ENCODE assay signal across 9 mouse cellular contexts in the genomic region with DNA sequence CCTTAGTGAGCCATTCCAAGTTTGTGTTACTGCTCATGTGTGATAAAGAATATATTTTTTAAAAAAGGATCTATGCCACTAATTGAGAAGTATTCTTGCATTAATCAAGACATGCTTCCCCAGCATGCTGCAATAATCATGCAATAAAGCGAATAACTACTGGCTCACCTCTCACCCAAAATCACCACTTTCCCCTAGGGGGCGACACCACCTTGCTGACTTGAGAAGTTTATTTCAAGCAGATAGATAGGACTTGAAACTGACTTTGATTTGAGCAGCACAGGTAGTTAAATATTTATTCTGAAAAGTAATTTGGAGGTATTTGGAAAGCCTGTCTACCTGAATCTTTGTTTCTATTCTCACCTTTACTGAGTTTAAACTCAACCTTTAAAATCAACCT.
A peak's percentile ranks its signal among the peaks of the same experiment; 100 is the strongest.
DNase-seq lines count a peak whose midpoint lies in the region; ATAC-seq and TF ChIP-seq lines count a peak whose summit lies in the region.
"Had no signal": no experiment of that assay in that cellular context is flagged by ENCODE, and none has a peak within 500 bp of the region (broad histone marks: within the 10 kb centered on the region; RNA-seq: fewer than 3 reads in every experiment).

No protein-coding gene starts in this region.

- 47% methylated on average over 2 of the region's 2 CpGs for WGBS in lung, adult 2 months
- WGBS in hindbrain, embryonic 16.5 days, result 50% methylated on average over 2 of the region's 2 CpGs

- H3K4me3 ChIP-seq in cortical plate, adult 2 months (ENCODE audit: insufficient read depth, low read length), result no peak overlapping the region
- no peak overlapping the region for H3K4me3 ChIP-seq in lung, adult 2 months (replicated peaks; ENCODE audit: extremely low read depth, low read depth, low read length)
- H3K4me3 ChIP-seq in hindbrain, embryonic 16.5 days (ENCODE audit: low read length), result no peak overlapping the region

- peak; percentile 55 for TF ChIP-seq CTCF in cortical plate, adult 2 months (IDR thresholded peaks at IDR 0.05; ENCODE audit: extremely low read depth, insufficient read depth, low read length)
- TF ChIP-seq CTCF in lung, adult 2 months (IDR thresholded peaks at IDR 0.05; ENCODE audit: insufficient read depth, low read length), result no peak

- no peak overlapping the region for H3K9ac ChIP-seq in hindbrain, embryonic 16.5 days (ENCODE audit: low read depth, low read length)

- intact Hi-C loops in left cerebral cortex, postnatal 4 days (cut with DNase I), result no loop called here

- H3K4me1 ChIP-seq in cortical plate, adult 2 months (ENCODE audit: control insufficient read depth, insufficient read depth, low read length), result no peaks in the 10 kb centered on the region
- no peaks in the 10 kb centered on the region for H3K4me1 ChIP-seq in lung, adult 2 months (ENCODE audit: control insufficient read depth, insufficient read depth, low read length)
- H3K4me1 ChIP-seq in hindbrain, embryonic 16.5 days (ENCODE audit: control insufficient read depth, insufficient read depth, low read depth, low read length), result no peaks in the 10 kb centered on the region

- no peaks in the 10 kb centered on the region for H3K27me3 ChIP-seq in hindbrain, embryonic 16.5 days (replicated peaks; ENCODE audit: control insufficient read depth, insufficient read depth, low read length)

- no peaks in the 10 kb centered on the region for H3K9me3 ChIP-seq in hindbrain, embryonic 16.5 days (ENCODE audit: control insufficient read depth, low read length)

- peak; percentile 62 for DNase-seq in heart, adult 11 months
- DNase-seq in heart, adult 9 months (ENCODE audit: low spot score in 2 of 2), result no peak
- DNase-seq in ovary, adult 18-20 months (ENCODE audit: low spot score), result peak; percentile 13
- no peak for DNase-seq in ovary, postnatal 10 days (ENCODE audit: low spot score)
- peak; percentile 41 for DNase-seq in left cerebral cortex, postnatal 4 days
- DNase-seq in lung, adult 2 months, result no peak

- no peak for ATAC-seq in hindbrain, embryonic 16.5 days

- TF ChIP-seq POLR2A in cortical plate, adult 2 months (IDR thresholded peaks at IDR 0.05; ENCODE audit: extremely low read depth, insufficient read depth, low read length), result no peak
- TF ChIP-seq POLR2A in lung, adult 2 months (IDR thresholded peaks at IDR 0.05; ENCODE audit: borderline replicate concordance, extremely low read depth, low read depth, low read length), result no peak

- H3K27ac ChIP-seq in cortical plate, adult 2 months (ENCODE audit: insufficient read depth, low read length), result no peak overlapping the region
- no peak overlapping the region for H3K27ac ChIP-seq in hindbrain, embryonic 16.5 days (ENCODE audit: low read depth, low read length)
- H3K27ac ChIP-seq: macrophage had no signal

- H3K36me3 ChIP-seq in hindbrain, embryonic 16.5 days (ENCODE audit: control insufficient read depth, insufficient read depth, low read length), result no peaks in the 10 kb centered on the region

- H3K4me2 ChIP-seq in hindbrain, embryonic 16.5 days (ENCODE audit: low read length), result no peak overlapping the region

Comparison
In these comparisons a context has a peak if more than half of its experiments do, and no peak if none do; other contexts are left out.
1. DNase-seq: peak in heart, adult 11 months (single experiment), ovary, adult 18-20 months (single experiment) and left cerebral cortex, postnatal 4 days (single experiment); none in heart, adult 9 months (0 of 2), ovary, postnatal 10 days (single experiment) and lung, adult 2 months (single experiment).